Mouse (Mus musculus) C2C12 (cell line): ENCODE results near the gene Ptprt. TPM values are rescaled to one million over a fixed set of nuclear protein-coding genes. Genes with fewer than 3 reads are reported as not detected.

Experiments used
- H3K27me3 ChIP-seq: one replicate; pipeline ENCODE4 v1.6.1; 2011; ENCODE audit not compliant: control insufficient read depth, insufficient read depth, insufficient read length
- H3K36me3 ChIP-seq: one replicate; pipeline ENCODE4 v1.6.1; 2011; ENCODE audit not compliant: control insufficient read depth, insufficient read depth
- H3K4me3 ChIP-seq: one replicate; pipeline ENCODE4 v1.5.1; 2011; ENCODE audit warnings: mild to moderate bottlenecking, control low read depth; ENCODE audit not compliant: poor library complexity, insufficient read depth, severe bottlenecking
- H3K79me2 ChIP-seq: one replicate; pipeline ENCODE4 v1.6.1; 2011; ENCODE audit not compliant: control insufficient read depth, insufficient read depth
- H3K79me3 ChIP-seq: one replicate; pipeline ENCODE4 v1.6.1; 2011; ENCODE audit warnings: low read depth, control low read depth
- H3ac ChIP-seq: one replicate; pipeline ENCODE3; 2011; ENCODE audit warnings: low read depth; ENCODE audit not compliant: control insufficient read depth, insufficient read length
- CEBPB ChIP-seq: IDR thresholded peaks from one replicate; pipeline ENCODE4 v1.6.1; 2011; ENCODE audit warnings: low read depth, mild to moderate bottlenecking, control low read depth, moderate library complexity
- CTCF ChIP-seq: IDR thresholded peaks from one replicate; pipeline ENCODE4 v1.5.1; 2011; ENCODE audit not compliant: control insufficient read depth, insufficient read depth, insufficient read length
- FOSL1 ChIP-seq: IDR thresholded peaks from one replicate; pipeline ENCODE4 v1.8.0; 2011; ENCODE audit warnings: mild to moderate bottlenecking, low read length; ENCODE audit not compliant: poor library complexity, insufficient read depth, severe bottlenecking
- MAX ChIP-seq: IDR thresholded peaks from one replicate; pipeline ENCODE4 v1.6.1; 2011; ENCODE audit warnings: mild to moderate bottlenecking, control low read depth
- MYOD1 ChIP-seq: IDR thresholded peaks from one replicate; pipeline ENCODE4 v1.6.1; 2011; ENCODE audit warnings: low read depth; ENCODE audit not compliant: control insufficient read depth, insufficient read length
- MYOG ChIP-seq: IDR thresholded peaks from one replicate; pipeline ENCODE4 v1.6.1; 2011; ENCODE audit not compliant: control insufficient read depth, insufficient read length; ENCODE audit errors: extremely low read depth
- USF1 ChIP-seq: IDR thresholded peaks from one replicate; pipeline ENCODE4 v1.6.1; 2011; ENCODE audit warnings: low read depth, mild to moderate bottlenecking, control low read depth, moderate library complexity
- polyA plus RNA-seq: library from polyadenylated mRNA; unstranded; fragments of >200 nt; fragmentation: generic; extraction: Trizol; gene quantifications from one replicate; pipeline ENCODE4 v1.2.1, GENCODE M21; 2012; ENCODE audit warnings: missing spikeins

Gene Ptprt
- polyA plus RNA-seq, 1 experiment = not detected

DNA sequence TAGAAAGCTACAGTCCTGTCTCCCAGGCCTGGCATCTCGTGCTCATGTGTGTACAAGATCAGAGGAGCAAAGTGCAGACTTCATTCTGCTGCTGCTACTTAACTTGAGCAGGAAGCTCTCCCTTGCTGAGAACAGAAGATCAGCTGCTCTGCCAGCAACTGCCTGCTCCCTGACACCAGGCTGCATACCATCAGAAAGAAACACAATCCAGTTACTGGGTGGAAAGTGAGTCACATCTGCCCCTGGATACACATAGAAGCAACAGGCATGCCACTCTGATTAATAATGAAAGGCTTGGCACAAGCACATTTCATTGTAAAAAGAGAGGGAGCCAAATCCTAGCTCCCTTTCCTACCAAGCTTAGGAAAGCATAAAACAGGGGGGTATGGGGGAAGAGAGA is 438.5 kb downstream of the Ptprt start:
- H3K36me3 ChIP-seq = no peaks in the 10 kb centered on the region
- H3K79me3 ChIP-seq = no peaks in the 10 kb centered on the region
- TF ChIP-seq MYOD1 = no peak
- no peak for TF ChIP-seq CEBPB
- TF ChIP-seq USF1 = no peak
- TF ChIP-seq CTCF = no peak
- no peak for TF ChIP-seq MAX
- H3K4me3 ChIP-seq = no peak overlapping the region
- H3ac ChIP-seq = no peak overlapping the region
- H3K79me2 ChIP-seq = no peaks in the 10 kb centered on the region
- no peaks in the 10 kb centered on the region for H3K27me3 ChIP-seq

DNA sequence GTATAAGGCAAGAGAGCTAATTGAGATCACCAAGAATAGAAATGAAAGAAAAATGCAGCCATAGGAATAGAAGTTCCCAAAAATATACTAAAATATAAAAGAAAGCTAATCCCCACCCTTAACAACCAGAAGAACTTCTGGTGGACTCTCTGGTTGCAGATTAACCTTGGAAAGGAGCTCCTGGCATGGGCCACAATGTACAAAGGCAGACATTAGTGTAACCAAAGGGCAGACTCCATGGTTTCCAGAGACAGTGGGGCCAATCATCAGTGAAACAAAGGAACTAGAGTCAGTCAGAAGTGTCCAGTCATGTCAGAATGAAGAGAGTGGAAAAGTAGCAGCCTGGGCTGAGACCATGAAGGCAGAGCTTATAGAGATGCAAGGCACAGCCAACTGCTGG is 440.4 kb downstream of the Ptprt start:
- TF ChIP-seq MAX (no peak), FOSL1 (no peak), CTCF (no peak), MYOD1 (no peak), MYOG (no peak), USF1 (no peak), CEBPB (no peak)
- Histone ChIP-seq H3K4me3 (no peak overlapping the region), H3ac (no peak overlapping the region), H3K36me3 (no peaks in the 10 kb centered on the region), H3K79me3 (no peaks in the 10 kb centered on the region), H3K27me3 (no peaks in the 10 kb centered on the region), H3K79me2 (no peaks in the 10 kb centered on the region)

- Histone ChIP-seq H3K79me2 (no peaks in the 10 kb centered on the region), H3K4me3 (no peak overlapping the region), H3K27me3 (no peaks in the 10 kb centered on the region), H3K36me3 (no peaks in the 10 kb centered on the region), H3K79me3 (no peaks in the 10 kb centered on the region), H3ac (no peak overlapping the region)
- TF ChIP-seq MYOD1 (no peak), CTCF (no peak), MAX (no peak), MYOG (no peak), CEBPB (no peak), USF1 (no peak), FOSL1 (no peak)
These were observed 441.4 kb downstream of the Ptprt start for GRCm38 (mm10) chr2:162219507-162219906.

DNA sequence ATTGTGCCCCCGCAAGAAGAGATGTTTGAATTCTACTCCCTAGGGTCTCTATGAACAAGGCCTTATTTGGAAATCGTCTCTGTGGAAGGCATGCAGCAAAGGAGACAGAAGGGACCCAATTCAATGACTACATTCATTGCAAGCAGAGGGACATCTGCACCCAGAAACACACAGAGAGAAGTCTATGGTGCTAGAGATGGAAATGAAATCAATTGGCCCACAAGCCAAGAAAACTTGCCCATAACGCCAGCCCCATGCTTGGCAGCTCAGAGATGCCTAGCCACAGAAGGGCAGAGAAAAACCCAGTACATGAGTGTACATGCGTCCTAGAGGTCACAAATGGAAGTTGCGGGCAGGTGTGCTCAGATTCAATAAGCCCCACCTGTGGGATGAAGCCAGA is 443.1 kb downstream of the Ptprt start:
- H3K79me2 ChIP-seq = no peaks in the 10 kb centered on the region
- no peak overlapping the region for H3ac ChIP-seq
- TF ChIP-seq MYOG = no peak
- TF ChIP-seq CTCF = no peak
- no peaks in the 10 kb centered on the region for H3K36me3 ChIP-seq
- H3K27me3 ChIP-seq = no peaks in the 10 kb centered on the region
- no peaks in the 10 kb centered on the region for H3K79me3 ChIP-seq
- H3K4me3 ChIP-seq = no peak overlapping the region

DNA sequence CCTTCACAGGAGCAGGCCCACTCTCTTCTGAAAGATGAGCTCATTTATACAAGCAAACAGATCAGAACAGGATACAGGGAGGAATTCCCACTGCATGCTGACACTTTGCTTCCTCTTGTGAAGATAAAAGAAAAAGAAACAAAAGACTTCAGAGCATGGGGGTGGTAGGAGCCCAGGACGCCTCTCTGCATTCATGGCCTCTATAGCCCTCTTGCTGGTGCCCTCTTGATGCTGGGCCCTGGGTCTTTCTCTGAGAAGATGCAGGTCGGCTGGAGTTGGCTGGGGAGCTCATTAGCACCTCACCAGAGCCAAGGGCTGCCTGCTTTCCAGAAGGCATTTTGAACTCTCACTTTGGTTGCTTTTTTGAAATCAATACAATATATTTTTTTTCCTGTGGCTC is 448.6 kb downstream of the Ptprt start:
- no peaks in the 10 kb centered on the region for H3K36me3 ChIP-seq
- no peaks in the 10 kb centered on the region for H3K27me3 ChIP-seq
- TF ChIP-seq CEBPB (no peak), USF1 (no peak), CTCF (no peak), MYOD1 (no peak), MYOG (no peak), FOSL1 (no peak), MAX (no peak)

DNA sequence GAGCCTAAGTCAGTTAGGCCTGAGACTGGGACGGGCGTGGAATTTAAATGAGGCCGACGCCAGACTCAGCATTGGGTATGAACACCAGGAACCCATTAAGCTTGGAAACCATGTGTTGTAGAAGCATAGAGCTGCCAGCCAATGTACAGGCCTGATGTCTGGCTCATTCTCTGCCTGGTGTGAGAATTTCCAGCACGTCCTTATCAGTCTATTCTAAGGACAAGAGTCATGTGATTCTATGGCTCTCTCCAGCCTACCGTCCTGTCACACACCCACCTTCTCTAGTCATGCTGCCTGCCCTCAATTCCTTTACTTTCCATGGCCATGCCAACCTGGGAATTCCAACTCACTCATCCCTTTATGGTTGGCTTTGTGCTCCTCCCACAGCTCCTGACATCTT is 450.4 kb downstream of the Ptprt start:
- H3K4me3 ChIP-seq = no peak overlapping the region
- H3ac ChIP-seq = no peak overlapping the region
- TF ChIP-seq CEBPB (no peak), MAX (no peak), USF1 (no peak), CTCF (no peak), FOSL1 (no peak), MYOG (no peak), MYOD1 (no peak)
- H3K36me3 ChIP-seq = no peaks in the 10 kb centered on the region
- no peaks in the 10 kb centered on the region for H3K79me3 ChIP-seq
- H3K79me2 ChIP-seq = no peaks in the 10 kb centered on the region
- no peaks in the 10 kb centered on the region for H3K27me3 ChIP-seq

More for the DNA sequence above, 448.6 kb downstream of the Ptprt start:
- H3K79me3 ChIP-seq = no peaks in the 10 kb centered on the region
- no peaks in the 10 kb centered on the region for H3K79me2 ChIP-seq
- no peak overlapping the region for H3ac ChIP-seq
- no peak overlapping the region for H3K4me3 ChIP-seq

- no peaks in the 10 kb centered on the region for H3K36me3 ChIP-seq
- TF ChIP-seq CTCF = no peak
- no peak for TF ChIP-seq MAX
- TF ChIP-seq CEBPB = no peak
- no peak for TF ChIP-seq FOSL1
- no peak for TF ChIP-seq USF1
- TF ChIP-seq MYOD1 = no peak
- no peak for TF ChIP-seq MYOG
- H3K79me2 ChIP-seq = no peaks in the 10 kb centered on the region
- H3K79me3 ChIP-seq = no peaks in the 10 kb centered on the region
- no peaks in the 10 kb centered on the region for H3K27me3 ChIP-seq
- no peak overlapping the region for H3ac ChIP-seq
- H3K4me3 ChIP-seq = no peak overlapping the region
These were observed 463.6 kb downstream of the Ptprt start for GRCm38 (mm10) chr2:162197316-162197715.
